Mouse (Mus musculus): ENCODE results near the gene Vti1b. TPM values are rescaled to one million over a fixed set of nuclear protein-coding genes. Genes with fewer than 3 reads are reported as not detected.
A peak's percentile ranks its signal among the peaks of the same experiment; 100 is the strongest.

Vti1b gene
- polyA plus RNA-seq, 1 experiment: 86.4 TPM

GRCm38 (mm10) chr12:79138999-79139398 is 33.5 kb downstream of the Vti1b start:
- no peak for DNase-seq (ENCODE audit: low spot score)

- no peak for DNase-seq (ENCODE audit: low spot score)
Observed at GRCm38 (mm10) chr12:79136949-79137348, 35.5 kb downstream of the Vti1b start.

GRCm38 (mm10) chr12:79135105-79135504 is 37.4 kb downstream of the Vti1b start:
- no peak for DNase-seq (ENCODE audit: low spot score)

- no peak for DNase-seq (ENCODE audit: low spot score)
Observed at GRCm38 (mm10) chr12:79134676-79135075, 37.8 kb downstream of the Vti1b start.

- no peak for DNase-seq (ENCODE audit: low spot score)
Observed at GRCm38 (mm10) chr12:79131706-79132460, 40.6 kb downstream of the Vti1b start.

- DNase-seq (ENCODE audit: low spot score): no peak
Observed at GRCm38 (mm10) chr12:79131178-79131675, 41.2 kb downstream of the Vti1b start.

GRCm38 (mm10) chr12:79130299-79131177 is 41.9 kb downstream of the Vti1b start, which contains the start of gene Arg2:
TSS of gene Arg2 (plus strand) at chr12:79130777.
- peak; percentile 66 for DNase-seq (ENCODE audit: low spot score)

GRCm38 (mm10) chr12:79122820-79123219 is 49.6 kb downstream of the Vti1b start:
- no peak for DNase-seq (ENCODE audit: low spot score)

GRCm38 (mm10) chr12:79118991-79119390 is 53.5 kb downstream of the Vti1b start:
- no peak for DNase-seq (ENCODE audit: low spot score)

Other genes with a start within 250 kb of the Vti1b start
- gene Tmem229b, start 165.0 kb downstream of the Vti1b start, polyA plus RNA-seq (2012; rRNA removed): 8.0 and 9.4 TPM in 2 replicates
- gene Plekhh1, start 143.5 kb downstream of the Vti1b start, polyA plus RNA-seq (2012; rRNA removed): 20.9 and 22.1 TPM in 2 replicates
- 36.5 and 47.7 TPM in 2 replicates for gene Pigh, start 83.0 kb downstream of the Vti1b start, polyA plus RNA-seq (2012; rRNA removed)
- gene Arg2, start 41.9 kb downstream of the Vti1b start, polyA plus RNA-seq (2012; rRNA removed): 18.9 and 24.4 TPM in 2 replicates
- gene Rdh11, start 19.6 kb upstream of the Vti1b start, polyA plus RNA-seq (2012; rRNA removed): 14.2 and 19.0 TPM in 2 replicates
- 6.7 and 8.3 TPM in 2 replicates for gene Rdh12, start 36.2 kb upstream of the Vti1b start, polyA plus RNA-seq (2012; rRNA removed)
- 37.9 and 39.2 TPM in 2 replicates for gene Zfyve26, start 123.6 kb upstream of the Vti1b start, polyA plus RNA-seq (2012; rRNA removed)
- gene Rad51b, start 124.6 kb upstream of the Vti1b start, polyA plus RNA-seq (2012; rRNA removed): 1.7 and 2.3 TPM in 2 replicates